Mouse (Mus musculus): ENCODE results near the gene Clstn2.

The Clstn2 gene

GRCm38 (mm10) chr9:97570881-97571280, 462.1 kb downstream of the Clstn2 start:
- no peak for ATAC-seq (ENCODE audit: low TSS enrichment)

GRCm38 (mm10) chr9:97563121-97563520, 469.9 kb downstream of the Clstn2 start:
- peak; percentile 97 for ATAC-seq (ENCODE audit: low TSS enrichment)

- ATAC-seq (ENCODE audit: low TSS enrichment), result no peak
These were observed 488.6 kb downstream of the Clstn2 start for GRCm38 (mm10) chr9:97544359-97544758.

GRCm38 (mm10) chr9:97541419-97541818, 491.6 kb downstream of the Clstn2 start:
- ATAC-seq (ENCODE audit: low TSS enrichment), result no peak

GRCm38 (mm10) chr9:97538075-97538779, 494.8 kb downstream of the Clstn2 start:
- no peak for ATAC-seq (ENCODE audit: low TSS enrichment)

GRCm38 (mm10) chr9:97534196-97534595, 498.8 kb downstream of the Clstn2 start:
- peak; percentile 82 for ATAC-seq (ENCODE audit: low TSS enrichment)

DNA sequence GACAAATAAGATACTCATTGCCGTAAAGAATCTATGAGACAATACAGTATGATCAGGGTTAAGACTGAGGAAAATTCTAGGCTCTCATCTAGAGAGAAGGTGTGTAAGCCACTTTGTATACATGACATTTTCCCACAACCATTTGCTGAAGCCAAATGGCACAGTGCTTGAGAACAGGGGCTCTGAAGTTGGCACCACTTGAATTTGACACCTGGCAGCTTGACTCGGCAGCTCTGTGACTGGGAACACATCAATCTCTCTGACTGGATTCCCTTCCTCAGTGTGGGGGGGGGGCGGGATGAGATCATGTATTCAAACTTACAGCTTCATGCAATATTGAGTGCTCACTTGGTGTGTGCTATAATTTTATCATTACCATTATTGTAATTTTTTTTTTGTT, 499.7 kb downstream of the Clstn2 start:
- no peak for ATAC-seq (ENCODE audit: low TSS enrichment)

DNA sequence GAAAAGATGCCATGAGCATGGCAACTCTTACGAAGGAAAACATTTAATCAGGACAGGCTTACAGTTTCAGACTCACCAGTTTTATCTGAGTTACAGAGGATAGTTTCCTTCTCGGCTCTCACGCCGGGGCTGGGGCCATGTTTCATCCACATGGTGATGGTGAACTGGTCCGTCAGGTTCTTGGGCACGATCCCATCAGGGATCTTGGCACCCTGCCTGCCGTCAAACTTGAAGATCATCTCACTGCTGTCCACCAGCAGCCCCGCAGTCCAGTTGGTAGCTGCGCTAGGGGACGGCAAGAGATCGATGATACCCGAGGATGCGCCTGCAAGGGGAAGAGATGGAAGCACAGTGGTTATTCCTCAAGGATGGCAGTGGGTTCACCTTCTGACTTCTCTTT, 500.4 kb downstream of the Clstn2 start:
- no peak for ATAC-seq (ENCODE audit: low TSS enrichment)

GRCm38 (mm10) chr9:97527926-97528325, 505.1 kb downstream of the Clstn2 start:
- ATAC-seq (ENCODE audit: low TSS enrichment), result no peak

- no peak for ATAC-seq (ENCODE audit: low TSS enrichment)
These were observed 505.7 kb downstream of the Clstn2 start for GRCm38 (mm10) chr9:97527276-97527675.

DNA sequence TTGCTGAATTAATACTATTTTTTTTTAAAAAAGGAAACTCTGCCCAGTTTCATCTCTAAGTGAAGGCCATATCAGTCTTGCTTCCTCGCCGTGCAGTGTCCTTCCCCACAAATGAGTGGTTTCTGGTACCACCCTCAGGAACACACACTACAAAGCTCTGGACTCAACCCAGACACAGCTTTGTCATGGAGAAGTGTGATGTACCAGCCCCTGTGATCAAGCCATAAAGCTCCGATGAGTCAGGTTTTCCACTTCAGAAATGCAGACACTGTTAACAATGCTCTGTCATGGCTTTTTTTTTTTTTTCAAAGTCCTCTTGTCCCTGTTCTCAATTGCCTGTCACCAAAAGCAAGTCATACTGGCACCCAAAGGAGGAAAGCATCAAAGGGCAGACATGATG, 507.4 kb downstream of the Clstn2 start:
- peak; percentile 71 for ATAC-seq (ENCODE audit: low TSS enrichment)

DNA sequence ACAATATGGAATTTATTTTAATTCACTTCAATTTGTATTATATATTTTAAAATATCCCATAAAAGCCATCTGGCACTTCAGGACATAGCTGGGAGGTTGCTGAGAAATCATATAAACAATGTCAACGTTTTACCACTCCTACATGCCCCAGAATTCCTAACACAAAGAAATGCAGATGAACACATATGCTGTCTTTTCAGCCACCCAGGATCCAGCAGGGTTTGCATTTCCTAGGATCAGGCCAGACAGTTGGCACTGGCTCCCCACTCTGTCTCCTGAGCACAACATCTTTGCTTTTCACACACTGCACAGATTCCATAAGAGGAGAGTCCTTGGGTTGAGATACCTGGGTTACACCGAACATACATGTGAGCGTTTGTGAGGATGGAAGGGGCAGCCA, 508.1 kb downstream of the Clstn2 start:
- peak; percentile 79 for ATAC-seq (ENCODE audit: low TSS enrichment)

DNA sequence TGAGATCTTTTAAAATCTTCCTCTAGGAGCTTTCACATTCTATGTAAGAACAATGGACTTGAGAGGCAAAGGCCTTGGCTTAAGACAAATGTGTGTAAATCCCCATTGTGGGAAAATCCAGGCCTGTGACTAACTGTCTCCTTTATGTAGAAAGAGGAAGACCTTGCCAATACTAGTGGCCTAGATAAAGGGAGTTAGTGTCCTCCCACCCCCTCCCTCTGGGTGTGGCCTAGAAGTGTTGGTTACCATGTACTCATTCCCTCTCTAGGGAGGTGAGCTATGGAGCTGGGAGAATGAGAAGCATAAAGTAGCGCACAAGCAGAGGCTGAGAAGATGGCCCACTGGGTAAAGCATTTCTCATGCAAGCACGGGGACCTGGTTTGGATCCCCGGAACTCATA, 512.2 kb downstream of the Clstn2 start:
- ATAC-seq (ENCODE audit: low TSS enrichment), result no peak

DNA sequence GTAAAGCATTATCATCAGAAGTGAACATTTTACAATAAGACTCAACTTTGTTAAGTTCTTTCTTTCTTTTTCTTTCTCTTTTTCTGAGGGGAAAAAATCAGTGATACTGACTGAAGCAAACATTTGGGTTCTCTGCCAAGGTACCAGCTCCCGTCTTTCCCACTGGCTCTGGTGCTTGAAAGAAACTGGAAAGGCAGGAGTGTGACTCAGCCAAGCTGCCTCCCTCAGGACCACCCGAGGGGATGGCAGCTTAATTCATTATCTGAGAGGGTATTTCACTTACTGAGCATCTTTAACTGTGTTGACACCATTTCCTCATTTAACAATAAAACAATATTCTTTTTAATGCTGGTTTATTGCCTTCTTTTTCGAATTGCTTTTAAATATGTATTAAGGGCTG, 516.0 kb downstream of the Clstn2 start:
- no peak for ATAC-seq (ENCODE audit: low TSS enrichment)

- ATAC-seq (ENCODE audit: low TSS enrichment), result peak; percentile 89
These were observed 518.3 kb downstream of the Clstn2 start for GRCm38 (mm10) chr9:97514639-97515038.

DNA sequence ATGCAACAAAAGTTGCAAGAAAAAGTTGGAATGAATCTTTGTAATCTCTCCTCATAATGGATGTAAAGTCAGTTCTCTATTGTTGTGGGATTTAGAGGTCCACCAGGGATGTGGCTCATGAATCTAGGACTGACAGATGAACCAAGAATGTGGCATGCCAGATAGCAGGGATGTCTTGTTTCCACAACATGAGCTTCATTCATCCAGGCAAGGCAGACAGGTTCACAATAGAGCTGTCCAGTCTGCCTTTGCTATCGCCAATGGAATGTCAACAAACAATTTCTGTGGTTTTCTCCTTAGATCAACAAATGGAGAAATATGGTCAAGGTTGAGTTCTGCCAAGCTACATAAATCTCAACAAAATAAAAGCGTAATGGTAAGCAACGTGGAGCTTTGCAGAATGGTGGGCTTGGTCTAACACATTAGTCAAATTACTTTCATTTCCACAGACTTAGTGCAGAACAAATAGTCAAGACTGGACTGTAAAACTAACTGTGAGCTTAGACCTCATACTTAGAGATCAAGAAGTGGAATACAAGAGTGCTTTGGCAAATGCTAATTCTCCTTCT, 520.6 kb downstream of the Clstn2 start:
- ATAC-seq (ENCODE audit: low TSS enrichment), result no peak

DNA sequence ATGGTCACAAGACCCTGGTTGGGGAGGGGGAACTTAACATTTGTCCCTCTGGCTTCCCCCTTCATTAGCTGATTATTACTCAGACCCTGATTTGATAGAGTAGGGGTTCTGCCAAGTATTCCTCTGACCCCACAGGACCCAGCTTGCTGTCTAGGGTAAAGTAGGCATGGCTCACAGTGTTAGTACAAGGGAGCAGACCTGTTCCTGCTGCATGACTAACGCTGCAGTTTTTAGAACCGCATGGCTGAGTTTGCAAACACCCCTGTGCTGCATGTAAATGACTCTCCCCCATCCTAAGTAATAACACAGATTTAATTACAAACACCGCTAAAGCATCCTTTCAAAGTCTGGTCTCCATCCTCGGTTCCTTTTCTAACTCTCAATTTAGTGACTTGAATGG, 531.6 kb downstream of the Clstn2 start:
- ATAC-seq (ENCODE audit: low TSS enrichment), result peak; percentile 62; the same call in 1 of the 2 replicates

DNA sequence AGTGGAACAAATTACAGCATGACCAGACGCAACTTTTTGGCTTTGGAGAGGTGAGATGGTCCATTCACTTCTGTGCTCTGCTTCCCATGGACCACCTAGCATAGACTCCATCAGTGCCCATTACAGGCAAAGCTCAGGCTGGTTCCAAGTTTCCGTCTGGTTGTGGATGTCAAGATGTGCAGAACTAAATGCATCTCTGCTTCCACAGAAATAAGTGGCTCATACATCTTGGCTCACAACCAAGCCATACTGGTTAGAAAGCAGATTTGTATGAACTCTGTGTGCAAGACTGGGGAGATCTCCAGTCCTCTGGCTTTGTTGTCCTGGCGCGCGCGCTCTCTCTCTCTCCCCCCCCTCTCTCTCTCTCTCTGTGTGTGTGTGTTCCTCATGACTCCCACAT, 537.9 kb downstream of the Clstn2 start:
- ATAC-seq (ENCODE audit: low TSS enrichment), result 0 out of 2 replicates have a peak, but pooled peaks have one; percentile 31

- ATAC-seq (ENCODE audit: low TSS enrichment), result peak; percentile 79
These were observed 541.4 kb downstream of the Clstn2 start for GRCm38 (mm10) chr9:97491626-97492025.

DNA sequence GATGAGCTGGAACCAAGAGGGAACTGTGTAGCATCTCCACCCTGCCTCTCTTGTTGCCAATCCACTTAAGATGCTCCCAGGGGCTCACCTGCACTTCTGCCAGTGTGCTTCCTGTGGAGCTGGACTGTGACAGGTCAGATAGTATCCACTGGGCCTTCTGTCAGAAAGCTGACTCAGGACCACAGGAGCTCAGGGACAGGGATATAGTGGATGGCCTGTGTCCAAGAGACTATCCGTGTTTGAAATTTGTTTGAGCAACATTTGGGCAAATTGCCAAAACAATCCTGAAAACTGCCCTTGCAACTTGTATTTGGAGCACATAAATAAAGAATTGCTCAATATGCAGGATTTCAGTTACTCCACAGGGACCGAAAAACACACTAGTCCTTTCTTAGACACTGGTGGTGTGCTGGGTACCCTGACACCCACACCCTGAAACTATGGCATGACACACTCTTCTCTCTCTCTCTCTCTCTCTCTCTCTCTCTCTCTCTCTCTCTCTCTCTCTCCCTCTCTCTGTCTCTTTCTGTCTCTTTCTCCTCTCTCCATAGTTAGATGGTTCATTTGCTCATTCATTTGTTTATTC, 542.3 kb downstream of the Clstn2 start:
- ATAC-seq (ENCODE audit: low TSS enrichment), result no peak

GRCm38 (mm10) chr9:97486826-97487225, 546.2 kb downstream of the Clstn2 start:
- ATAC-seq (ENCODE audit: low TSS enrichment), result no peak

DNA sequence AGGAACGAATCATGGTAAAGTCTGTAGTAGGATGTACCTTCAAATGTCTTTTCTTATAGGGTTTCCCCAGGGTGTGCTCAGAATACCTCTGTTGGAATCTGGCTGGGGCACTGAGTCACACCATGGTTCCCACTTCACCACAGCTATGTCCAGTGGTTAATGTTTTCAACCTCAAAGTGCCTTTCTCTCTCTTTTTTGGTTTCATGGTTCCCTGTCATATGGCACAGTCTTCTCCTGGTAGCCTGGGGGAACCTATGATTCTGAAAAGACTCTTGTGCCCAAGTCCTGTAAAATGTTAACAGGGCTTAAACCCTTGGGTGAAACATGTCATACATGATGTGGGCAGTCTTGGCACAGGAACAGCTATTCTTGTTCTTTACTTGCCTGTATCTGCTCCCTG, 551.8 kb downstream of the Clstn2 start:
- ATAC-seq (ENCODE audit: low TSS enrichment), result no peak

DNA sequence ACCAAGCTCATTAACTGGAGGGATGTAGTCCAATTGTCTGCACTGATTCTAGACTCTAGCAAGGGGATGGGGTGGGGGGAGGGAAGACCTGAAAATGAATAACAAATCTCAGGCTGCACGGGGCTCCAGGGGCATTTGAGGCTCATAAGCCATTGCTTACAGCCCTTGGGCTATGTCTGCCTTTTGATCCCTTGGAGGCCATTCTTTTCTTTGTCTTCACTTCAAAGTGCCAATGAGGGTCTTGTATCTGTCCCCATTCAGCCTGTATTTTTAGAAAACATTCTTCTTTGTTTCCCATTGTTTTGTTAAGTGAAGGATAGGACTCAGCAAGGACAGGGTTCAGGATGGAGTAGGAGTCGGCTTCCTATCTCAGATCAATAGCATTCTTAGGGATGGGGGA, 556.0 kb downstream of the Clstn2 start:
- no peak for ATAC-seq (ENCODE audit: low TSS enrichment)
